Mouse (Mus musculus) frontal cortex, adult 2 months (tissue): ENCODE results near the gene Crlf3. TPM values are rescaled to one million over a fixed set of nuclear protein-coding genes. Genes with fewer than 3 reads are reported as not detected.
A peak's percentile ranks its signal among the peaks of the same experiment; 100 is the strongest.

Experiments
- DNase-seq, 2 experiments: peaks; one replicate each; pipeline ENCODE4 v3.0.0; 2022; ENCODE audit warnings: low spot score in 1 of 2; ENCODE audit errors: extremely low spot score in 1 of 2
- polyA plus RNA-seq: library from polyadenylated mRNA; depleted of rRNA; stranded (reverse); fragments of >200 nt; gene quantifications from 2 replicates; pipeline ENCODE4 v1.2.3, GENCODE M21; 2012; rRNA removed

Crlf3 gene
- 16.6 and 17.0 TPM in 2 replicates for polyA plus RNA-seq

DNA sequence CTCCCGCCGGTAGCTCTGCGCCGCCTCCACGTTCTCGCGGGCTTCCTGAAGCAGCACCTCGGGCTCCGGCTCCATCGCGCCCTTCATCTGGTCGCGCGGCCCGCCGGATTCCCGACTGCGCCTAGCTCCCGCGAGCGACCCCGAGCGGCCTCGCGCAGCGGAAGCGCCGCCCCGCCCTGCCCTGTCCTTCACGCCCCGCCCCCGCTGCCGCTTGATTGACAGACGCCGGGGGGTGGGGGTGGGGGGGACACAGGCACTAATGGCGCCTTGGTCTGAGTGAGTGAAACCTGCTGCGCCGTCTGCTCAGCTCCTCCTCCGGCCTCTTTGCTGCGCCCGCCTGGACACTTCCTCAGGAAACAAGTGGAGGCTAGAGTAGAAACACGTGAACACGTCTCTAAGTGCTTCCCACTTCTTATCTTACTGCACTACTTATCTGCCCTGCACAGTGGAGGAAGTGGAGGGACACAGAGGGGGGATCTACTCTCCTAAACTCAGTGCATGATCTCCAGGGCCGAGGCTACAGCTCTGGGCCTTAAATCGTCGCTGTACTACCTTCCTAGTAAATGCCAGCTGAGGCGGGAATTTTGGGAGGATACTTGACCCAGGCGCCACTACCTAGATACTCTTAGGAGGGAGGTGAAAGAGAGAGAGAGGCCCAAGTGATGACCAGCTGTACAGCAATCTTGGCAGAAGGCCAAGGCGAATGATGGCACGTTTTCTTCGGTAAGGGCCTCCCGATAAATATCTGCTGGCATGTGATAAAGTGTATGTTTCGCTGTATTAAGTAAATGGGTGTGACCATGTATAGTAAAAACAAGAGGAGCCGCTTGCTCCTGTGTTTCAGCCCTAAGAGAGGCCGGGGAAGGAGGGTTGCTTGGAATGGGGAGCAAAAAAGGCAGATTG lies at the start of gene Crlf3:
Crlf3 (minus strand) TSS at position 166 of the 903 bp plus-strand sequence.
- DNase-seq = peak; percentile 69 to 87

DNA sequence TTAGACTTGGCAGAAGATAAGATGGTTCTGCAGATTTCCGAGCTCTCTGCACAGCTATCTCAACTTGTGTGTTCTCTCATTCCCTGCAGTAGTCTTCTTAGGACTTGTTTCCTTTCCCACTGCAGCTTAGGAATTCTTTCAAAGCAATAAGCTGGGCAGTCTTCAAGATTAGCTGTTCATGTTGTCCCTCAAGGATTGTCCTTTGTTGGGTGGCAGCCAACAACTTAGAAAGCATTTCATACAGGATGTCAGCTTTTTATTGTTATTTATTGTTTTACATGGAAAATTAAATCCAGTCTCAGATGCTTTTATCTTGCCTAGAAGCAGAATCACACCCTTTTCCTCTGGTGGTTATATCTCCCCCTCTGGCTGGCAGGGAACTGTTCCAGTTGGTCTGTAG lies 35.6 kb upstream of the Crlf3 start:
- DNase-seq = no peak

DNA sequence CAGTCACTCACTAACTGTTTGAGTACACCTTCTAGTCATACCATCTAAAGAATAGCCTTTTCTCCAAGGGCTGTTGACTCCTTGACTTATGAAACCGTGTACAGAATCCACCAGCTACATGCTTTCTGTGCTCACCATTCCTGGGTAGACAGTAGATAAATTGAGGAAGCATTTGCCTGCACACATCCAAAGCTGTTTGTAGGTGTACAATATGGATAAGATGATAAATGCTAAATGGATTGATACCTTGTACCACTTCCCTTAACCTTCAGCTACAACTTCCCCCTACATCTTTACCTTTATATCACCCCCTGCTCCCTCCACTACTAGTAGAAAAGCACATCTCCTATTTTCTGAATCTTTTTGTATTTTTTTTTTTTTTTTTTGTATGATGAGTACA lies 23.6 kb upstream of the Crlf3 start:
- no peak for DNase-seq

DNA sequence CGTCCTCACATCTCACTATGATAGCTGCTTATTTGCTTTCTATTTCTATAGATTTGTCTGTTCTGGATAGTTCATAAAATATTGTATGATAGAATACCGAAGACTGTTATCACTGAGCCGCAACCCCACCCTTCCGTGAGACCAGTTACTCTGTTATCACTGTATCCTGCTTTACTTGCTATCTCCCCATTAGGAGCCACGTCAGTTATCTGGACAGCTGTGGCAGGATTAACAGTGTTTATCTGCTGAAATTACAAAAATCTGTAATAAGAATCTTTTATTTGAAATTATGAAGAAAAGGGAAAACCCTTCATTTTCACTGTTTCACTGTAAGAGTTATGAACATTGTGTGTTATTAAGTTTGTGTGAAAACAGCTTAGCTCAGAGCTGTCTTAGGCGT lies 20.5 kb upstream of the Crlf3 start:
- no peak for DNase-seq

DNA sequence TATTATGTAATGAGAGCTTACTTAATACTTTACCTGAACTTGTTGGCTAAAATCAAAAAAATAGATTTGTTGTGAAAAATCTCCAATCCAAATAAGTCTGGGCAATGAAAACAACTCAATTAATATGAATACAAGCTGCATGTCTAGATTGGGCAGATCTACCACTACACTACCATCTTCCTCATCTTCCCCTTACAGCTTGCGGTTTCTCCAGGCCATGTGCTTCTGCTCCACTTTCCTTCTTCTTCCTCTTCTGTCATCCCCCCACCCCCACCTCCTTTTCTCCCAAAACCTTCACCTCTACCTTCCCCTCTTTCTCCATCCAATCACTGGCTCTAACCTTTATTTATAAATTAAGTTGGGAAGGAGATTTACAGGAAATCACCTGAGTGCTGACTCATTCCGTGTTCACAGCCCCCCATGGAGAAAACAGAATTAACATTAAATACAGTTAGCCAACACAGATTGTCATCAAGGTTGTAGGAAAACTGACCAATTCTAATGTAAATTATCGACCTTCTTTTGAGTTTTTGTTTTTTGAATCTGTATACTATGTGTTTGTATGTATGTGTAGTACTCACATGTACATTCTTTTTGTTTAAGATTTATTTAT lies 17.8 kb upstream of the Crlf3 start:
- no peak for DNase-seq

DNA sequence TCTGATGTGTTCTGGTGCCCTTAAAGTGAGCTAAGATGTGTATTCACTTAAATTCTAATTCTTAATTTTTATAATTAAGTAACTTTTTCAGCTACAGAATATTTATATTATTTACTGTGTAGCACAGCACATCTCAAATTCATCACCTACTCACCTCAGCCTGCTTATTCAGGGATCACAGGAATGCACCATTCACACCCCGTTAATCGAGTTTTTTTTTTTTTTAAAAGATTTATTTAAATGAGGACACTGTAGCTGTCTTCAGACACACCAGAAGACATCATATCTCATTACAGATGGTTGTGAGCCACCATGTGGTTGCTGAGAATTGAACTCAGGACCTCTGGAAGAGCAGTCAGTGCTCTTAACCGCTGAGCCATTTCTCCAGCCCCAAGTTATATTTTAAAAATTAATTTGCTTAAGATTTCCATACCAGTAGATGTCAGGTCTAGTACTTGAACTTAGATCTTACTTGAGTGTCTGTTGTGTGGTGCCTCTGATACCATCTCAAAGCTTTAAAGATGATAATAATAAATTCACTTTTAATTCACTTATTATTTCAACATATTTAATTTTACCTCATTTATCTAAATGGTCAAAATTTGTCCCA lies 9.9 kb upstream of the Crlf3 start:
- no peak for DNase-seq

DNA sequence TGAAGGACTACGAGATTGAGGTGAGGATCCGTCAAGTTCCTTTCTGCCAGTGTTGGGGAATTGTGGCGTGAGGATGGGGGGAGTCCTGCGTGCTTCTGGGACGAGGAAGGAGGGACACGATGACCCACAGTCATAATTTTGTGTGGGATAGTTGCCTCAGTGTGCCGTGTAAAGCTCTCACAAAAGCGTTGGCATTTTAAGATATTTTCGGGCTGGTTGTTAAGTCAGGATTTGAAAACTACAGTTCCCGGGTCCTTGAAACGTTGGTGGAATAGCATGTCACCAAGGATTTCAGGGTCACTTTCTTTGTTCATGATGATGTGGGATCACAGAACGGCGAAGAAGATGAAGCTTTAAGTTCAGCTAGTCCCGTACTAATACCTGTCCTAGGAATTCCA lies 9.0 kb upstream of the Crlf3 start:
- DNase-seq = no peak

DNA sequence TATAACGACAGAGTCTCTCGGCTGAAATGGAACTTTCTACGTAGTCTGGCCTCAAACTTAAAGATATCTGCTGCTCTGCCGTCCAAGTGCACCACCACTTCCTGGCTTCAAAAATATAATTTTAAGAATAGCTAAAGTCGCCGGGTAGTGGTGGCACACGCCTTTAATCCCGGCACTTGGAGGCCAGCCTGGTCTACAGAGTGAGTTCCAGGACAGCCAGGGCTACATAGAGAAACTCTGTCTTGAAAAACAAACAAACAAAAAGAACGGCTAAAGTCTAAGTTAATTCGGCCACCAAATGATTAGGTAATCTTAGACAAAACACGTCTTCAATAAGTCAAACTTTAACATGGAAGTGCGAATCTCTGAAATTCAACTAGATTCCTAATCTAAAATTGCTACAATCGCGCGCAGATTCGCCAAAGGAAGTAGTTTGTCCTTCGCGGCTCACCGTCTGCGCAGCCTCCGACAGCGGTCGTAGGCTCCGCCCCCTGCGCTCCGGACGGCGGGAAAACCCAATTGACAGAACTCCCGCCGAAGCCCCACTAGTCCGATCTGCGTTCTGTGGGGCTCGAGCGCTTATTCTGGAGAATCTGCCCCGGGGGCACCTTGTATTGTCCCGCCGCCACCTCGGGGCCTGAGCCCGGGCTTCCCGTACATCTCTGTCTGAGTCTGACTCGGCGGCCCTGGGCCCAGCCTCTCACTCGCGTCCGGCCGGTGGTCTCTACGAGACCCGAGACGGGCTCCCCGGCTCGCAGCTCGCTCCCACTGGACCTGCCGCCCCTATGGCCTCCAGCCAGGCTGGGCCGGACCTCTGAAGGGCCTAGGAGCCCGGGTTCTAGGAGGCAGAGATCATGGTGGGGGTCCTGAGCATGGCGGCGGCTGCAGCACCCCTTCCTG lies 8.4 kb upstream of the Crlf3 start, which contains the start of gene Atad5:
Atad5 (plus strand) TSS at position 484 of the 900 bp plus-strand sequence.
- peak; percentile 38 to 92 for DNase-seq

DNA sequence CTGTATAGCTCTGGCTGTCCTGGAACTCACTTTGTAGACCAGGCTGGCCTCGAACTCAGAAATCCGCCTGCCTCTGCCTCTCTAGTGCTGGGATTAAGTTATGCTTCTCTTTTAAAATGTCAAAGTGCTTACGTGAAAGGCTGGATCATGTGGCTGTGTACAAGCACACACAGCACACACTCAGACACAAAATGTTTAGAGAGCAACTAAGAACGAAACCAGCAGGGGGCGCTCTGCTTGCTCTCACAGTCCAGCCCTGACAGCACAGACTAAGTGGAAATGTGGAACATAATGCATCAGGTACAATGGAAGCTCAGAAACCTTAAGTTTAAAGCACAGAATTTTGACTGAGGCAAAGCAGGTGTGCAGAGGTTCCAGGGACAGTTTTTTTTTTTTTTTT lies 6.1 kb upstream of the Crlf3 start:
- peak; percentile 65 to 91 for DNase-seq

DNA sequence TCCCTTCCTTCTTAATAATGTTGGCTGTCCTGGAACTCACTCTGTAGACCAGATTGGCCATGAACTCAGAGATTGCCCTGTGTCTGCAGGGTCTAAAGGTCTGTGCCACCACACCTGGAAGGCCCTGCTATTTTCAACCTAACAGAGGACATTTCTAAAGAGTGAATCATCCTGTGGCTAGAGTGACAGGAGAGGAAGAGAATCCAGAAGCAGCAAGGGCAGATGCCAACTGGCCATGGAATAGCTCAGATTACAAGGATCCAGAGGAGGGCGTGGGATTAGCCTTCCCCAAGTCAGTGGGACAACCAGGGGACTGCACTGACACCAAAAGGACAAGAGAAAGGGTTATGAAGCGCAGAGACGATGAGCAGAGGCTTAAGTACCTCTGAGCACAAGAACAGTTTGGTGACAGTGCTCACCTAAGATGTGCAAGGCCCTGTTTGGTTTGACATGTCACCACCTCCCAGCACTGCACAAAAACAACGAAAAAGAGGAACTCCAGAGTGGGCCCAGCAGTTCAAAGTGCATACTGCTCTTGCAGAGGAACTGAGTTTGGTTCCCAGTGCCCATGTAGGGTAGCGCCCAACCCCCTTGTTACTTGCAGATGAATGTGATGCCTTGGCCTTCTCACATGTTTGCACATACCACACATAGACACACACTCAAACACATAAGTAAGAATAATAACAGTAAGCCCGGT lies 4.7 kb upstream of the Crlf3 start:
- DNase-seq = no peak

DNA sequence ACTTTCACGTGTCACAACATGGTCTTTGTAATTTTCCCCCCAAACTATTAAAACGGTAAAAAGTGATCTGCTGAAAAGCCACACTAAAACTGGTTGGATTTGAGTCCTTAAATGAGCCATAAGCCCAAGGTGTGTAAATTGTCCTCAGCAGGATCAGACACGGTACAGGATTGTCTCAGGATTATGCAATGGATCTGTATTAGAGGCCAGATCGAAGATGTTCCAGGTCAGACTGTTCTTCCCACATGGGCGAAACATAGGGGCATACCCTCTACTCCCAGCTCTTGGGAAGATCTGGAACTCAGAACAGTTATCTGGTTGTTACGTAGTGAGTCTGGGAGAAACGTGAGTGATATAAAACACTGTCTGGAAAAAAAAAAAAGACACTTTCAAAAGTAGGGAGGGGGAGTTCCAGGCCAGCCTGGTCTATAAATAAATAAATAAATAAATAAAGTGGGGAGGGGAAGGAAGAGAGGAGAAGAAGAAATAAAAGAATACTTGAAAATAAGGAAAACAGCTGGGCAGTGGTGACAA lies 1.1 kb upstream of the Crlf3 start:
- no peak for DNase-seq

DNA sequence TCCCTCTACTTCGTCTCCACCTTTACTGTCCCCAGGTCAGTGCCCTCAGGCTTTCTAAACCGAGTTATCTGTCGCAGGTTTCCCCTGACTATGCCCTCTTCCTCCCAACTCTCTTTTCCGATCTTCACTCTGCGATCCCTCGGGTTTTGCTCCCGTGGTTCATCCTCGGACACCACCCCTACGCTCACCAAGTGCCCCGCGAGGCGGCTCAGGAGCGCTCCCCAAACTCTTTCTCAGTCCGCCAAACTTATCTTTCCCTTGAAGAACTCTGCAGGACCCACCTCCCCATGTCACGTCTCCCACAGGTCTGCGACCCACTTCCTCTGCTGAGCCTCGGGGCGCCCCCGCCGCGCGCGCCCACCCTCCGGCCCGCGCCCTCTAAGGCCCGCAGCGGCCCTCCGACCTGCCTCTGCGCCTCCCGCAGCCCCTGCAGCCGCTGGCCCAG lies 388 bp downstream of the Crlf3 start:
- no peak for DNase-seq

DNA sequence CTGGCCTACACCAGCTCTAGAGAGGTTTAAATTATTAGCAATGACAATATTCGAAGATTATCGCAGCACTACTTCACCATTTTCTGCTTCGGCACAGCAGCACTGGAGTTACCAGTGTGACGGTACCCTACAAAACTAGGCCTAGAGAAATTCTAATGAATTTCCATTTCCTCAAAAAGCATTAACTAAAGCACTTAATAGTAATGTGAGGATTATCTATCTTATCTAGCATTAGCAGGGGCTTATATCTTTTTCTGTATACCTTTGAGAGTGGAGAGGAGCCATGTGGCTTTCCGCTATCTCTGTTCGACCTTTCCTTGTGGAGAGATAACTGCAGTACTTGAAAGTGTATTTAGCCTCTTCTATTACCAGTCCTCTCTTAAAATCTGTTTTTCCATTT lies 1.0 kb downstream of the Crlf3 start:
- no peak for DNase-seq

DNA sequence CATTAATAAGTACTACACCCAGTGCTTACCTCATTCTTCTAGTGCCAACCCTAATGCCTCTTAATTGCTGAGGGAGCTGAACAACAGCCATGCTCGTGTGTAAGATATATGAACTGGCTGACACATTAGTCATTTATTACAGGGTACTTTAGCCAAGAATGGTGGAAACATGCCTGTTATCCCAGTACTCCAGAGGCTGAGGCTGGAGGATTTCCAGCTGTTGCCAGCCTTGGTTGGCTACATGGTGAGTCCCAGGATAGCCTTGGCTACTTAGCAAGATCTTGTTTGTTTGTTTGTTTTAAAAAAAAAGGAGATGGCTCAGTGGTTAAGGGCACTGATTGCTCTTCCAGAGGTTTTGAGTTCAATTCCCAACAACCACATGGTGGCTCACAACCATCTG lies 2.0 kb downstream of the Crlf3 start:
- no peak for DNase-seq

DNA sequence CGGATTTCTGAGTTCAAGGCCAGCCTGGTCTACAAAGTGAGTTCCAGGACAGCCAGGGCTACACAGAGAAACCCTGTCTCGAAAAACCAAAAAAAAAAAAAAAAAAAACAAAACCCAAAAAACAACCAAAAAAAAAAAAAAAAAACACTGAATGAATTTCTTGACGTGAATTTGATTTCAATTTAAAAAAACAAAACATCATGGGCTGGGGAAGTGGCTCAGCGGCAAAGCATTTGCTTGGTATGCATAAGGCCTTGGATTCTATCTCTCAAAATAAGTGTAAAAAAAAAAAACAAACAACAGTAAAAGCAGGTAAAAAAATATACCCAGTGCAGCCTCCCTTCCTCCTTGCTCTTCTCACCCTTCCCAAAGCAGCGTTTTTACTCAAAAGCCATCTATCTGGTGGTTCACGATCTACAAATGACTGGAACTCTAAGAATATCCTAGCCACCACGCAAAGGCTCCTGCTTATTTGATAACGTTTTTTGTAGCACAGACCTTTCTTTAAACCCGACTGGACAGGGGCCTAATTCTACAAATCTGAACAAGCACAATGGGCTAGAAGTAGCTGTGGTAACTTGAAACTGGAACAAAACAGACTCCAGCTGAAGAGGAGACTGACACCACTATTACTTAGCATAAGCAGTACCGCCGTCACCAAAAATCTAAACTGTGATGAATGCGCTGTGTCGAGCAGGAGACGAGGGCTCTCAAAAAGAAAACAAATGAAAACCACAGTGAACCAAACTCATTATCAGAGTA lies 2.8 kb downstream of the Crlf3 start:
- no peak for DNase-seq

DNA sequence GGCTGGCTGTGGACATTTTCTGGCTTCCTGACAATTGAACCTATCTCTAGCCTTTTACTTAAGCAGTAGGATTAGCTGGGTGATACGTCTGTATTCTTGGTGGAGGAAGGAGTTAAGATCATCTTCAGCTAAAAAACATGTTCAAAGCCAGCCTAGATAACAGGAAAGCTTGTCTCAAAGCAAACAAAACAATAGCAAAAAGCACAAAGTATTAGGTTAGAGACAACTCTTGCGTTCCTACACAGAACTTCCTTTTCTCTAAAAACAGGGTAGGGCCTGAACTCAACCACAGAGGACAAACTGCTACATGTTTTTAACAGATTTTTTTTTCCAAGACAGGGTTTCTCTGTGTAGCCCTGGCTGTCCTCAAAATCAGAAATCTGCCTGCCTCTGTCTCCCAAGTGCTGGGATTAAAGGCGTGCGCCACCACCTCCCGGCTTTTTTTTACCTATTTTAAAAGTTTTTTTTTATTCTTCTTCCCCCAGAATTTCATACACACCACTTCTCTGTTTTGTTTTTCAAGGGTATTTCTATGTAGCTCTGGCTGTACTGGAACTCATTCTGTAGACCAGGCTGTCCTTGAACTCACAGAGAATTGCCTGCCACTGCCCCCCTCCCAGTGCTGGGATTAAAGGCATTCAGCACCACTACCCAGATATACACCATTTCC lies 5.0 kb downstream of the Crlf3 start:
- no peak for DNase-seq

DNA sequence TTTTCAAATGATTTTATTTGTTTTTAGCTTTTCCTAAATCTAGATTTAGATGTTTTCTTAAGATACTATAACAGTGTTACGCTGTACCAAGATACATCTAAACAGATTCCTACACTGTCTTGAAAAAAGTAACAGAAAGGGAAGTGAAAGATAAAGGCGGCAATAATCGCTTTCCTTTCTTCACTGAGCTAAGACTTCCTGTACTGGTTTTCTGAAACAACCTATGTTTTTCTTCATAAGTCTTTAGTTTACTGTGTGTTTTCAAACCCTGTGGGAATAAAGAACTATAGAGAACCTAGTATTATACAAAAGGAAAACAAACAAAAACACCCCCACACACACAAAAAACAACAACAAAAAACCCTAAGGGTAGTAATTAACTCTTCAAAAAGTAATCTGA lies 8.4 kb downstream of the Crlf3 start:
- DNase-seq = no peak

DNA sequence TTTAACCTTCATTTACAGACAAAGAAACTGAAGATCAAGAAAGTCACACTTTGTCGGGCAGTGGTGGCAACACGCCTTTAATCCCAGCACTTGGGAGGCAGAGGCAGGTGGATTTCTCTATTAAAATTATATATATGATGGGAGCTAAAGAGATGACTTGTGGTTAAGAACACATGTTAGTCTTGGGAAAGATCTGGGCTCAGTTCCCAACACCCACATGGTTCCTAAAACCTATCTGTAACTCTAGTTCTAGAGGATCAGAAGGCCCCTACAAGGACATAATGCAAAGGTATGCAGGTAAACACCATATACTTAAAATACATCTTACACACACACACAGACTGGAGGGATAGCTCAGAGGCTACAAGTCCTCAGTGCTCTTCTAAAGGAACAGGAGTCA lies 9.8 kb downstream of the Crlf3 start:
- DNase-seq = no peak
